Mouse (Mus musculus) lung, embryonic 16.5 days (tissue): ENCODE results near the gene H2-Q10. TPM values are rescaled to one million over a fixed set of nuclear protein-coding genes. Genes with fewer than 3 reads are reported as not detected.
A peak's percentile ranks its signal among the peaks of the same experiment; 100 is the strongest.
"Not testable (repeated sequence)": the region's sequence is repeated elsewhere in the genome, so short reads cannot be mapped to it uniquely, and the experiment has no call there.

Experiments
- ATAC-seq: fragments of 200-750 bp; cut with Nextera tagmentation; 2 replicates; pipeline ENCODE4 v1.8.0; 2017; ENCODE audit warnings: low read depth, mild to moderate bottlenecking, moderate library complexity
- H3K27ac ChIP-seq: fragments of 300-500 bp; sonication (generic); 2 replicates; pipeline ENCODE4 v1.5.1; 2014; ENCODE audit warnings: mild to moderate bottlenecking, control low read depth, low read length
- H3K27me3 ChIP-seq: fragments of 300-500 bp; sonication (generic); 2 replicates; pipeline ENCODE4 v1.6.1; 2014; ENCODE audit warnings: low read depth, low read length, mixed read lengths; ENCODE audit not compliant: control insufficient read depth, insufficient read depth
- H3K36me3 ChIP-seq: fragments of 300-500 bp; sonication (generic); 2 replicates; pipeline ENCODE4 v1.6.1; 2014; ENCODE audit warnings: low read length; ENCODE audit not compliant: control insufficient read depth, insufficient read depth
- H3K4me1 ChIP-seq: fragments of 300-500 bp; sonication (generic); replicated peaks from 2 replicates; pipeline ENCODE4 v1.6.1; 2014; ENCODE audit warnings: low read length, mixed read lengths; ENCODE audit not compliant: control insufficient read depth, insufficient read depth
- H3K4me2 ChIP-seq: fragments of 300-500 bp; sonication (generic); 2 replicates; pipeline ENCODE4 v1.6.1; 2014; ENCODE audit warnings: low read depth, low read length, control low read depth
- H3K4me3 ChIP-seq: fragments of 300-500 bp; sonication (generic); 2 replicates; pipeline ENCODE4 v1.5.1; 2014; ENCODE audit warnings: mild to moderate bottlenecking, low read length, control low read depth
- H3K9ac ChIP-seq: fragments of 300-500 bp; sonication (generic); 2 replicates; pipeline ENCODE4 v1.6.1; 2014; ENCODE audit warnings: low read length, control low read depth
- H3K9me3 ChIP-seq: fragments of 300-500 bp; sonication (generic); 2 replicates; pipeline ENCODE4 v1.6.1; 2016; ENCODE audit warnings: low read length; ENCODE audit not compliant: control insufficient read depth
- WGBS: fragments of 180-500 bp; shearing (Covaris S2); extraction: QIAGEN DNeasy Blood & Tissue Kit; methylation state at CpG from one replicate; pipeline ENCODE4 v1.1.7; 2014; 5-methylcytosine and 5-hydroxymethylcytosine counted together
- polyA plus RNA-seq: library from polyadenylated mRNA; unstranded; fragments of >200 nt; fragmentation: Nextera tagmentation; extraction: Ambion mirVana; gene quantifications from 2 replicates; pipeline ENCODE4 v1.2.1, GENCODE M21; 2015

H2-Q10 gene
- polyA plus RNA-seq, 1 experiment from 2014 or later: 1.3 TPM

DNA sequence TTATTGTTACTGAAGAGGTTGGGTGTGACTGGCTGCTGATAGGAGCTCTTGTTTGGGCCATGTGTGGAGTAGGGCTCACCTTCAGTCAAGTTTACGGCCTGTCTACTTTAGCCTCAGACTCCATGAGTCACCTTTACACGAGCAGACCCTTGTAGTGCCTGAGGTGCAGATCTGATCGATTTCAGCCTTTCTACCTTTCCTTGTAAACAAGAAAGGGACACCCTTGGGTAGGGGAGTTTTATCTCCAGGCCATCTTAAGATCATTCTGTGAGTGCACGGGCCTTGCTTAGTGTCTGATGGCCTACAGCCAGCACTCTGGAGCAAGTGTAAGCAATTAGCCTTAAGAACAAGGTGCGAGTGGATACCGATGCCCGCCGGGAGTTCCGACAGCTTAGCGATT lies 37.0 kb downstream of the H2-Q10 start:
- H3K9ac ChIP-seq: no peak overlapping the region
- no peak for ATAC-seq
- H3K36me3 ChIP-seq: no peaks in the 10 kb centered on the region
- no peak overlapping the region for H3K4me3 ChIP-seq
- H3K27ac ChIP-seq: no peak overlapping the region
- no peaks in the 10 kb centered on the region for H3K4me1 ChIP-seq
- peaks cover 3% of the 10 kb centered on the region; the same call in 1 of the 2 replicates for H3K27me3 ChIP-seq
- WGBS: 15% methylated on average over 10 of the region's 10 CpGs
- no peaks in the 10 kb centered on the region for H3K9me3 ChIP-seq
- H3K4me2 ChIP-seq: no peak overlapping the region

DNA sequence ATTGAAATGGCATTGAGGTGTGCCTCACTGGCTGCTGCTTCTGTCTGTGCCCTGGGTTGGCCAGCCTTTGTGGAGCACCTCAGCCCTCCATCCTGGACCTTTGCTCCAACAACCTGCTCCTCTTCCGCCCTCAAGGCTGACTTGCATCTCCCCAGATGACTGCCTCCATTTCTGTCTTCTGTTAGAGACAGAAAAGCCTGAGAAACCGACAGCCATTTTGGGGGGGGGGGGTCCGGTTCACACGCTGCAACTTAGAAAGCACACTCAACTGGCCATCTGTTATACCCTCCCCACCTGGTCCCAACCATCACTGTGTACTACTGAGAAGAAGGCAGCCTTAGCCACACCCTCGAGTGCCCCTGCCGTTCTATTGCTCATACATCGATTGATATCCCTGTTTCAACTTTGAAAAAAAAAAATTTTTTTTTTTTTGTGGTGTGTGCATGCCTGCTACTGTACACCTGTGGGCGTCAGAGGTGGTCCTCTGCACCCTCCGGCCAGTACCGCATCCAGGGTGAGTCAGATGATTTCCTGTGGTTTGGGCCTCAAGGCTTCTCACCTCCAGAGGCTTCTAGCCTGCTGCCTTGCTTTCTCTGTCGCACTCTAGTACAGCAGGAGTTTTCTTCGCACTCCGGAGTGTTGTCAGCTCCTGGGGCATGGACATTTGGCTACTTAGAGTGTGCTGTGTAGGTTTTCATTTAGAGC lies 37.8 kb downstream of the H2-Q10 start:
- peaks cover 3% of the 10 kb centered on the region; the same call in 1 of the 2 replicates for H3K27me3 ChIP-seq
- no peak overlapping the region for H3K4me2 ChIP-seq
- H3K4me3 ChIP-seq: no peak overlapping the region
- H3K36me3 ChIP-seq: peaks cover 4% of the 10 kb centered on the region
- H3K9ac ChIP-seq: no peak overlapping the region
- H3K27ac ChIP-seq: no peak overlapping the region
- 34% methylated on average over 13 of the region's 13 CpGs for WGBS
- no peaks in the 10 kb centered on the region for H3K9me3 ChIP-seq
- H3K4me1 ChIP-seq: no peaks in the 10 kb centered on the region
- no peak for ATAC-seq

DNA sequence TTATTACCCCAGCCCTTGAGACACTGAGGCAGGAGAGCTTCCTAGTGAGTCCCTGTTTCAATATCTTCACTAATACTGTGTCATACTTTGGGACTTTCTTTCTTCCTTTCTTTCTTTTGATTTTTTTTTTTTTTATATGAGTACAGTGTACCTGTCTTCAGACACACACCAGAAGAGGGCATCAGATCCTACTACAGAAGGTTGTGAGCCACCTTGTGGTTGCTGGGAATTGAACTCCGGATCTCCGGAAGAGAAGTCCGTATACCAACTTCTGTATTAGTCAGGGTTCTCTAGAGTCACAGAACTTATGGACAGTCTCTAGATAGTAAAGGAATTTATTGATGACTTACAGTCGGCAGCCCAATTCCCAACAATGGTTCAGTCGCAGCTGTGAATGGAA lies 38.4 kb downstream of the H2-Q10 start:
- not testable (repeated sequence) for H3K4me2 ChIP-seq, H3K4me1 ChIP-seq, H3K36me3 ChIP-seq, H3K27me3 ChIP-seq, H3K4me3 ChIP-seq, ATAC-seq, H3K9me3 ChIP-seq, H3K27ac ChIP-seq, H3K9ac ChIP-seq
- 41% methylated on average over 4 of the region's 5 CpGs for WGBS

DNA sequence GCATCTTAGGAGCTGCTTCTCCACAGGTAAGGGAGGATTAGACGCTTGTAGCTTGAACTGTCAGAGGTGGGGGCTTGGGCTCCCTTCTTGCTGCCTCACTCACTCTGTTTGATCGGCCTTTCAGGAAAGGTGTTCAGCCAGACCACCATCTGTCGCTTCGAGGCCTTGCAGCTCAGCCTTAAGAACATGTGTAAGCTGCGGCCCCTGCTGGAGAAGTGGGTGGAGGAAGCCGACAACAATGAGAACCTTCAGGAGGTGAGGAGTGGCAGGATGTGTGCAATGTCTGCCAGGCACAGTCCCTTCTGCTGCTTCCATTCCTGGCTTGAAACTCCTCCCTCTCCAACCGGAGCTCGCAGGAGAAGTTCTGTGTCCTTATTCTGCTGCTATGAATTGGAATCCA lies 39.4 kb downstream of the H2-Q10 start:
- Histone ChIP-seq H3K9me3 (no peaks in the 10 kb centered on the region), H3K27me3 (peaks cover 3% of the 10 kb centered on the region; the same call in 1 of the 2 replicates), H3K4me2 (no peak overlapping the region), H3K4me1 (peaks cover 1% of the 10 kb centered on the region), H3K36me3 (peaks cover 4% of the 10 kb centered on the region), H3K9ac (no peak overlapping the region; the same call in 1 of the 2 replicates), H3K27ac (no peak overlapping the region), H3K4me3 (no peak overlapping the region)
- ATAC-seq: peak; percentile 73; the same call in 1 of the 2 replicates
- WGBS: 8% methylated on average over 8 of the region's 8 CpGs

DNA sequence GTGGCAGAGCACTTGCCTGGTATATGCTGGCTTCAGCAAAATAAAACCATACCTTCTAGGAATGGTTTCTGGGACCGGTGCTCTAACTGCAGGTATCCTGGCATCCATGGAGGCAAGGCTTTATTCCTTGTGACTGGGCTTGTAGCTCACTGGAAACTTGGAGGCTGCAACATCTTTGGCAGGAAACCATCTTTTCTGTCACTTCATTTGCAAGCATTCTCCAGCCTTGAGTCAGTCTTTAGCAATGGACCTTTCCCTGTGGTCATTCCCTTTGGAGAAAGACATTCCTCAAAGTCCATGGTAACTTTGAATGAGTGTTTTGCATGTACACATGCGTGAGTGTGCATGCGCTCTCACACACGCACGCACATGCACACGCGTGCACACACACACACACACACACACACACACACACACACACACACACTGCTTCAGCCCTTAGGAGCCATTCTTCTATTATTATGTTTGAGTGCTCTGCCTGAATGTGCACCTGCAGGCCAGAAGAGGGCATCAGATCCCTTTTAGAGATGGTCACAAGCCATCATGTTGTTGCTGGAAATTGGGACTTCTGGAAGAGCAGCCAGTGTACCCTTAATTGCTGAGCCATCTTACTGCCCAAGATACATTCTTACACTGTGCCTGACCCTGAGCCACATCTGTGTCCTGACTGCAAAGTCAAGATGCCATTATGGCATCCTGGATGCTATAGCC lies 43.2 kb downstream of the H2-Q10 start:
- Histone ChIP-seq H3K4me2 (no peak overlapping the region), H3K9ac (no peak overlapping the region), H3K27me3 (no peaks in the 10 kb centered on the region), H3K4me3 (no peak overlapping the region), H3K4me1 (peaks cover 25% of the 10 kb centered on the region), H3K27ac (no peak overlapping the region), H3K9me3 (no peaks in the 10 kb centered on the region), H3K36me3 (peaks cover 4% of the 10 kb centered on the region)
- no peak for ATAC-seq
- WGBS: 91% methylated on average over 7 of the region's 7 CpGs

DNA sequence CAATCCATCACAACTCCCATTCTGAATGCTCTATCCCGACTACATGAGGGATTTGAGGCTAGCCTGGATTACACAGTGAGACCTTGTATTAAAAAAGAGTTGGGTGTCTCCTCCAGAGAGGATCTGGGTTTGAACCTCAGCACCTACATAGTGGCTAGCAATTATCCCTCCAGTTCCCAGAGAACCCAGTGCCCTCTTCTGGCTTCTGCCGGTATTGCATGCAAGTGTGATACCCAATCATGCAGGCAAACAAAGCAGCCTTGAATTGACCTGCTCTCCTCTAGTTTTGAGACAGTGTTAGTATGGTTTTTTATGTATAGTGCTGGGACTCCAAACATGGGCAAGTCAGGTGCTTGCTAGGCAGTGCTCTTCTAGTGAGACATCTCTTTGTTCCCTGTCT lies 44.0 kb downstream of the H2-Q10 start:
- H3K4me3 ChIP-seq: peak overlapping the region; percentile 69; the same call in 1 of the 2 replicates
- WGBS: 10% methylated on average over 2 of the region's 2 CpGs

DNA sequence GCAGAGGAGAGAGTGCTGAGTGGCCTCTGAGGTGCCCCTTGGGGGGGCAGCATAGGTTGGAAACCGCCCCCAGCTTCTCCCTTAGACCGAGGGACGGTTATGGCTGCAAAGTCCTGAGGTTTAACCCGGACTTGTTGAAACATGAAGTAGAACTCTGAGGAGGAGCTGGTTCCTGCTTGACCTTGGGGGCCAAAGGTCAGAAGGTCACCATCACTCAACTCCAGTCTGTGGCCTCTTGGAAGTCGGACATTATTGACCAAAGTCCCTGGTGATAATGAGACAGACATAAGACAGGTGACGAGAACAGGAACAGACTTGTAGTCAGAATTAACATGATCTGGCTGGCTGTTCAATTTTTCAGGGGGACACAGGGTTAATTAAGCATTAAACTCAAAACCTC lies 44.9 kb downstream of the H2-Q10 start:
- Histone ChIP-seq H3K9ac (peak overlapping the region; percentile 75), H3K4me2 (peak overlapping the region; percentile 67), H3K4me1 (peaks cover 29% of the 10 kb centered on the region), H3K9me3 (no peaks in the 10 kb centered on the region), H3K27me3 (no peaks in the 10 kb centered on the region), H3K36me3 (peaks cover 4% of the 10 kb centered on the region), H3K27ac (no peak overlapping the region), H3K4me3 (peak overlapping the region; percentile 69)
- no peak for ATAC-seq
- 40% methylated on average over 6 of the region's 6 CpGs for WGBS

More for the DNA sequence above, 44.0 kb downstream of the H2-Q10 start:
- no peaks in the 10 kb centered on the region for H3K9me3 ChIP-seq
- H3K4me2 ChIP-seq: no peak overlapping the region
- H3K4me1 ChIP-seq: peaks cover 29% of the 10 kb centered on the region
- H3K27me3 ChIP-seq: no peaks in the 10 kb centered on the region
- no peak for ATAC-seq
- H3K27ac ChIP-seq: no peak overlapping the region
- peaks cover 4% of the 10 kb centered on the region for H3K36me3 ChIP-seq
- no peak overlapping the region for H3K9ac ChIP-seq

DNA sequence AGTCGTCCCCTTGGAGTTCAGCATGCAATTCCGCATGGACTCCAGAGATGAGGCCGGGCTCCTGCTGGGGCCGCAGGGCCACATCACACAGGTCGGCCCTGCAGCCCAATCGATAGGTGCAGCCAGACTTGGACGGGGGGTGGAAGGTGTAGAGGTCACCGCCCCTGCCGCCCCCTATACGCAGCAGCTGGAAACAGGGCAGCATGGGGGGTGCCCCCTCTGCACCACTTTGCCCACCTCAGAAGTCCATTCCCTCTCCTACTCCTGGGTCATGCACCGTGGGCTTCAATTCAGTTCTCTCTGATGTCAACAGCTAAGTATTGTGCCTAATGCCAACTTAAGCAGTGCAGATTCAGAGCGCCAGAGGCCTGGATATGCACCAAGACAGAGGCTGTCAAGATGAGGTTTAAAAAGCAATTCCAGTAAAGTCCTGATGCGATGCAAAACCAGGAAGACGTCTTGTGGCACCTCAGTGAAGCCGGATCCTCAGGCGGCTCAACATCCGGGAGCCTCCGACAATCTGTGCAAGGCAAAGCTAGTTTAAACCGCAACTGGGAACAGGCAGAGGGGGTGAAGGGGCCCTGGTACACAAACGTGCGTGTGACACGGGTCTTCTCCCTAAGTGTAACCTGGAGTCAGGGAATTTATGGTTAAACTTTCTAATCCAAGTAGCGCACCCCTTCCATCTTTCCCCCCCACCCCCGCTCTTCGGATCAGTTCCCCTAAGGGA lies 46.2 kb downstream of the H2-Q10 start:
- peak overlapping the region; percentile 69 for H3K4me3 ChIP-seq
- H3K27me3 ChIP-seq: no peaks in the 10 kb centered on the region
- H3K4me2 ChIP-seq: peak overlapping the region; percentile 67
- peak overlapping the region; percentile 49 for H3K27ac ChIP-seq
- WGBS: 4% methylated on average over 25 of the region's 25 CpGs
- H3K9me3 ChIP-seq: no peaks in the 10 kb centered on the region
- peaks cover 4% of the 10 kb centered on the region for H3K36me3 ChIP-seq
- H3K9ac ChIP-seq: peak overlapping the region; percentile 75
- H3K4me1 ChIP-seq: peaks cover 29% of the 10 kb centered on the region
- ATAC-seq: peak; percentile 9; the same call in 1 of the 2 replicates
